Mouse (Mus musculus) forebrain, embryonic 14.5 days (tissue): ENCODE measurements around the gene Dgkq. TPM values are rescaled to one million over a fixed set of nuclear protein-coding genes. Genes with fewer than 3 reads are reported as not detected.

ENCODE experiments used
- ATAC-seq: fragments of 200-750 bp; cut with Nextera tagmentation; 2 replicates; pipeline ENCODE4 v1.8.0; 2017; ENCODE audit warnings: mild to moderate bottlenecking, moderate library complexity
- DNase-seq: peaks from one replicate; pipeline ENCODE4 v3.0.0-alpha.2; 2015; ENCODE audit warnings: low spot score
- H3K27ac ChIP-seq: fragments of 300-500 bp; sonication (generic); 2 replicates; pipeline ENCODE4 v1.5.1; 2014; ENCODE audit warnings: low read depth, mild to moderate bottlenecking, control low read depth, low read length, moderate library complexity
- H3K27me3 ChIP-seq: fragments of 300-500 bp; sonication (generic); replicated peaks from 2 replicates; pipeline ENCODE4 v1.6.1; 2014; ENCODE audit warnings: low read length, control low read depth, mixed read lengths; ENCODE audit not compliant: control insufficient read depth, insufficient read depth
- H3K36me3 ChIP-seq: fragments of 300-500 bp; sonication (generic); 2 replicates; pipeline ENCODE4 v1.6.1; 2014; ENCODE audit warnings: low read length, control low read depth; ENCODE audit not compliant: control insufficient read depth, insufficient read depth
- H3K4me1 ChIP-seq: fragments of 300-500 bp; sonication (generic); 2 replicates; pipeline ENCODE4 v1.6.1; 2014; ENCODE audit warnings: antibody characterized with exemption, low read length, control low read depth; ENCODE audit not compliant: control insufficient read depth, insufficient read depth
- H3K4me2 ChIP-seq: fragments of 300-500 bp; sonication (generic); 2 replicates; pipeline ENCODE4 v1.6.1; 2014; ENCODE audit warnings: mild to moderate bottlenecking, control low read depth, low read length
- H3K4me3 ChIP-seq: fragments of 300-500 bp; sonication (generic); 2 replicates; pipeline ENCODE4 v1.5.1; 2014; ENCODE audit warnings: low read depth, low read length, control low read depth
- H3K9ac ChIP-seq: fragments of 300-500 bp; sonication (generic); 2 replicates; pipeline ENCODE4 v1.6.1; 2014; ENCODE audit warnings: mild to moderate bottlenecking, low read length, control low read depth, moderate library complexity
- H3K9me3 ChIP-seq: fragments of 300-500 bp; sonication (generic); replicated peaks from 2 replicates; pipeline ENCODE4 v1.6.1; 2016; ENCODE audit warnings: low read length, control low read depth, mixed read lengths; ENCODE audit not compliant: control insufficient read depth
- WGBS: fragments of 180-500 bp; shearing (Covaris S2); extraction: QIAGEN DNeasy Blood & Tissue Kit; methylation state at CpG from one replicate; pipeline ENCODE4 v1.1.7; 2014; 5-methylcytosine and 5-hydroxymethylcytosine counted together
- polyA plus RNA-seq: library from polyadenylated mRNA; unstranded; fragments of >200 nt; fragmentation: Nextera tagmentation; extraction: Ambion mirVana; gene quantifications from 2 replicates; pipeline ENCODE4 v1.2.1, GENCODE M21; 2014

Gene Dgkq
- polyA plus RNA-seq, 1 experiment from 2014 or later = 9.1 TPM

GRCm38 (mm10) chr5:108708419-108708818 is 38.9 kb upstream of the Dgkq start:
- Histone ChIP-seq H3K27me3 (no peaks in the 10 kb centered on the region), H3K4me2 (no peak overlapping the region), H3K4me1 (no peaks in the 10 kb centered on the region), H3K9me3 (no peaks in the 10 kb centered on the region), H3K9ac (no peak overlapping the region), H3K36me3 (peaks cover 24% of the 10 kb centered on the region), H3K4me3 (no peak overlapping the region), H3K27ac (no peak overlapping the region)
- ATAC-seq (no peak), DNase-seq (no peak)
- WGBS = 90% methylated on average over 1 of the region's 1 CpGs

- 96% methylated on average over 2 of the region's 2 CpGs for WGBS
- H3K4me2 ChIP-seq = no peak overlapping the region
- H3K4me3 ChIP-seq = no peak overlapping the region
- no peaks in the 10 kb centered on the region for H3K4me1 ChIP-seq
- DNase-seq (no peak), ATAC-seq (no peak)
- H3K27me3 ChIP-seq = no peaks in the 10 kb centered on the region
- H3K9me3 ChIP-seq = no peaks in the 10 kb centered on the region
- H3K36me3 ChIP-seq = peaks cover 24% of the 10 kb centered on the region
- H3K27ac ChIP-seq = no peak overlapping the region
- H3K9ac ChIP-seq = no peak overlapping the region
Measured at GRCm38 (mm10) chr5:108707758-108708157, 38.3 kb upstream of the Dgkq start.

GRCm38 (mm10) chr5:108703754-108704626 is 34.5 kb upstream of the Dgkq start:
- Histone ChIP-seq H3K9ac (no peak overlapping the region), H3K4me1 (no peaks in the 10 kb centered on the region), H3K36me3 (peaks cover 24% of the 10 kb centered on the region), H3K27me3 (no peaks in the 10 kb centered on the region), H3K27ac (no peak overlapping the region), H3K4me3 (no peak overlapping the region), H3K4me2 (no peak overlapping the region), H3K9me3 (no peaks in the 10 kb centered on the region)
- DNase-seq (no peak), ATAC-seq (no peak)
- WGBS = 87% methylated on average over 12 of the region's 12 CpGs

GRCm38 (mm10) chr5:108701341-108702021 is 32.0 kb upstream of the Dgkq start:
- Histone ChIP-seq H3K4me1 (no peaks in the 10 kb centered on the region), H3K27ac (no peak overlapping the region), H3K36me3 (peaks cover 21% of the 10 kb centered on the region), H3K9ac (no peak overlapping the region), H3K4me2 (no peak overlapping the region), H3K4me3 (no peak overlapping the region), H3K9me3 (no peaks in the 10 kb centered on the region), H3K27me3 (no peaks in the 10 kb centered on the region)
- DNase-seq = no peak
- no peak for ATAC-seq
- 71% methylated on average over 10 of the region's 10 CpGs for WGBS

GRCm38 (mm10) chr5:108700346-108700745 is 30.9 kb upstream of the Dgkq start:
- H3K4me2 ChIP-seq = no peak overlapping the region
- 0 out of 2 replicates have a peak, but pooled peaks cover 1% of the 10 kb centered on the region for H3K4me1 ChIP-seq
- H3K27me3 ChIP-seq = no peaks in the 10 kb centered on the region
- DNase-seq (no peak), ATAC-seq (no peak)
- H3K9ac ChIP-seq = no peak overlapping the region
- no peak overlapping the region for H3K4me3 ChIP-seq
- WGBS = 76% methylated on average over 3 of the region's 3 CpGs
- no peaks in the 10 kb centered on the region for H3K9me3 ChIP-seq
- no peak overlapping the region for H3K27ac ChIP-seq
- H3K36me3 ChIP-seq = peaks cover 10% of the 10 kb centered on the region

GRCm38 (mm10) chr5:108697341-108697753 is 27.9 kb upstream of the Dgkq start:
- 0 out of 2 replicates have a peak overlapping the region, but pooled peaks have one; percentile 1 for H3K27ac ChIP-seq
- WGBS = 8% methylated on average over 4 of the region's 4 CpGs
- H3K9me3 ChIP-seq = no peaks in the 10 kb centered on the region
- no peak overlapping the region for H3K4me2 ChIP-seq
- H3K27me3 ChIP-seq = peaks cover 4% of the 10 kb centered on the region
- no peak overlapping the region for H3K4me3 ChIP-seq
- ATAC-seq = no peak
- peaks cover 5% of the 10 kb centered on the region; the same call in 1 of the 2 replicates for H3K4me1 ChIP-seq
- no peaks in the 10 kb centered on the region for H3K36me3 ChIP-seq
- H3K9ac ChIP-seq = no peak overlapping the region
- DNase-seq = peak; percentile 56

GRCm38 (mm10) chr5:108696542-108696941 is 27.1 kb upstream of the Dgkq start:
- no peak for ATAC-seq
- no peak overlapping the region for H3K4me2 ChIP-seq
- H3K27ac ChIP-seq = no peak overlapping the region
- peaks cover 4% of the 10 kb centered on the region for H3K27me3 ChIP-seq
- H3K9me3 ChIP-seq = no peaks in the 10 kb centered on the region
- WGBS = 75% methylated on average over 3 of the region's 3 CpGs
- H3K36me3 ChIP-seq = no peaks in the 10 kb centered on the region
- no peak overlapping the region for H3K9ac ChIP-seq
- peaks cover 5% of the 10 kb centered on the region; the same call in 1 of the 2 replicates for H3K4me1 ChIP-seq
- no peak overlapping the region for H3K4me3 ChIP-seq
- DNase-seq = no peak

GRCm38 (mm10) chr5:108695861-108696260 is 26.4 kb upstream of the Dgkq start:
- 92% methylated on average over 12 of the region's 12 CpGs for WGBS
- H3K27me3 ChIP-seq = peaks cover 4% of the 10 kb centered on the region
- H3K4me2 ChIP-seq = peak overlapping the region; percentile 89; the same call in 1 of the 2 replicates
- H3K4me3 ChIP-seq = no peak overlapping the region
- no peak for DNase-seq
- ATAC-seq = no peak
- no peaks in the 10 kb centered on the region for H3K36me3 ChIP-seq
- no peak overlapping the region for H3K9ac ChIP-seq
- H3K27ac ChIP-seq = no peak overlapping the region
- no peaks in the 10 kb centered on the region for H3K9me3 ChIP-seq
- peaks cover 5% of the 10 kb centered on the region; the same call in 1 of the 2 replicates for H3K4me1 ChIP-seq
